In the genomic region with DNA sequence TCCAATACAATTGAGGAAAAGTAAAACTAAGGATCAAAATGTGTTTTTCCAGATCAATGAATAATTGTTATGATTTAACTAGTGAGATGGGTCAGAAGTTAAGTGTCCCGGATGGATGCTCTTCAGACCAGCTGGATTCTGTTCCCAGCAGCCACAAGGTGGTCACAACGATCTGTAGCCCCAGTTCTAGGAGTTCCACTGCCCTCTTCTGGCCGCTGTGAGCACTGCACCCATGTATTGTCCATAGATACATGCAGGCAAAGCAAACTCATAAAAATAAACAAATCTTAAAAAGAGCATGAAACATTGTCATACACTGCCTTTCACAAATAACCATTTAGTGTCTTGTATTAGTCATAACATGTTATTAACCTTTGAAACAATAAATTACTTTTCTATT, we compare ENCODE assay signal across 8 mouse cellular contexts.
DNase-seq lines count a peak whose midpoint lies in the region; ATAC-seq and TF ChIP-seq lines count a peak whose summit lies in the region.

No protein-coding gene starts in this region.

- no peaks in the 10 kb centered on the region for H3K9me3 ChIP-seq in intestine, postnatal 0 days (ENCODE audit: control insufficient read depth)
- H3K9me3 ChIP-seq in intestine, embryonic 15.5 days: no peaks in the 10 kb centered on the region
- no peaks in the 10 kb centered on the region for H3K9me3 ChIP-seq in liver, embryonic 14.5 days (ENCODE audit: control insufficient read depth, low read length)
- no peaks in the 10 kb centered on the region for H3K9me3 ChIP-seq in neural tube, embryonic 15.5 days (replicated peaks)
- H3K9me3 ChIP-seq in midbrain, embryonic 15.5 days: no peaks in the 10 kb centered on the region

- DNase-seq in 416B (ENCODE audit: low read depth) (peak; percentile 31), MEL-GATA-1-ER (ENCODE audit: extremely low read depth, low read depth) (peak; percentile 6)
- DNase-seq in liver, embryonic 14.5 days (ENCODE audit: low read depth in 3 of 3, low spot score in 3 of 3): no peak
- no peak for DNase-seq in frontal cortex, postnatal 14 days (ENCODE audit: low spot score in 2 of 2)

- 57% methylated on average over 3 of the region's 3 CpGs for WGBS in intestine, postnatal 0 days
- WGBS in intestine, embryonic 15.5 days: 55% methylated on average over 3 of the region's 3 CpGs
- WGBS in liver, embryonic 14.5 days (ENCODE audit: insufficient replicate concordance): 29% methylated on average over 3 of the region's 3 CpGs
- 58% methylated on average over 3 of the region's 3 CpGs for WGBS in neural tube, embryonic 15.5 days
- WGBS in midbrain, embryonic 15.5 days: 60% methylated on average over 3 of the region's 3 CpGs

- no peak for ATAC-seq in intestine, postnatal 0 days
- no peak for ATAC-seq in intestine, embryonic 15.5 days
- ATAC-seq in liver, embryonic 14.5 days (ENCODE audit: insufficient read depth): no peak
- no peak for ATAC-seq in neural tube, embryonic 15.5 days (ENCODE audit: low FRiP score)
- no peak for ATAC-seq in midbrain, embryonic 15.5 days (replicated peaks)

- no peak overlapping the region for H3K27ac ChIP-seq in intestine, postnatal 0 days (ENCODE audit: low read depth, low read length)
- H3K27ac ChIP-seq in intestine, embryonic 15.5 days: no peak overlapping the region
- no peak overlapping the region for H3K27ac ChIP-seq in liver, embryonic 14.5 days
- no peak overlapping the region for H3K27ac ChIP-seq in neural tube, embryonic 15.5 days (replicated peaks)
- H3K27ac ChIP-seq in midbrain, embryonic 15.5 days: no peak overlapping the region

- H3K27me3 ChIP-seq in intestine, postnatal 0 days (replicated peaks; ENCODE audit: control insufficient read depth, insufficient read depth, low read length): no peaks in the 10 kb centered on the region
- H3K27me3 ChIP-seq in intestine, embryonic 15.5 days (replicated peaks): no peaks in the 10 kb centered on the region
- H3K27me3 ChIP-seq in liver, embryonic 14.5 days (ENCODE audit: control insufficient read depth, insufficient read depth, low read length): no peaks in the 10 kb centered on the region
- H3K27me3 ChIP-seq in neural tube, embryonic 15.5 days (replicated peaks): no peaks in the 10 kb centered on the region
- no peaks in the 10 kb centered on the region for H3K27me3 ChIP-seq in midbrain, embryonic 15.5 days (replicated peaks)

- no peaks in the 10 kb centered on the region for H3K36me3 ChIP-seq in intestine, postnatal 0 days (ENCODE audit: control insufficient read depth, insufficient read depth)
- no peaks in the 10 kb centered on the region for H3K36me3 ChIP-seq in intestine, embryonic 15.5 days
- no peaks in the 10 kb centered on the region for H3K36me3 ChIP-seq in liver, embryonic 14.5 days (replicated peaks; ENCODE audit: control insufficient read depth, insufficient read depth, low read depth)
- H3K36me3 ChIP-seq in neural tube, embryonic 15.5 days: no peaks in the 10 kb centered on the region
- H3K36me3 ChIP-seq in midbrain, embryonic 15.5 days (replicated peaks): no peaks in the 10 kb centered on the region

- no peak overlapping the region for H3K4me3 ChIP-seq in intestine, postnatal 0 days (ENCODE audit: low read depth, low read length)
- no peak overlapping the region for H3K4me3 ChIP-seq in intestine, embryonic 15.5 days (replicated peaks)
- H3K4me3 ChIP-seq in liver, embryonic 14.5 days (ENCODE audit: insufficient read depth in 1 of 2, low read depth in 2 of 2, low read length in 2 of 2): no peak overlapping the region
- no peak overlapping the region for H3K4me3 ChIP-seq in neural tube, embryonic 15.5 days (replicated peaks)
- no peak overlapping the region for H3K4me3 ChIP-seq in midbrain, embryonic 15.5 days

- H3K4me1 ChIP-seq in intestine, postnatal 0 days (replicated peaks; ENCODE audit: control insufficient read depth, insufficient read depth, low read length): no peaks in the 10 kb centered on the region
- H3K4me1 ChIP-seq in intestine, embryonic 15.5 days (replicated peaks): no peaks in the 10 kb centered on the region
- no peaks in the 10 kb centered on the region for H3K4me1 ChIP-seq in liver, embryonic 14.5 days (replicated peaks; ENCODE audit: control insufficient read depth in 2 of 2, insufficient read depth in 2 of 2, low read length in 1 of 2)
- H3K4me1 ChIP-seq in neural tube, embryonic 15.5 days: no peaks in the 10 kb centered on the region
- no peaks in the 10 kb centered on the region for H3K4me1 ChIP-seq in midbrain, embryonic 15.5 days

- no peak overlapping the region for H3K4me2 ChIP-seq in intestine, postnatal 0 days (replicated peaks; ENCODE audit: low read depth)
- no peak overlapping the region for H3K4me2 ChIP-seq in intestine, embryonic 15.5 days (replicated peaks)
- no peak overlapping the region for H3K4me2 ChIP-seq in liver, embryonic 14.5 days (ENCODE audit: low read depth)
- no peak overlapping the region for H3K4me2 ChIP-seq in neural tube, embryonic 15.5 days
- no peak overlapping the region for H3K4me2 ChIP-seq in midbrain, embryonic 15.5 days

- peak; percentile 57 for TF ChIP-seq CTCF in intestine, postnatal 0 days (IDR thresholded peaks at IDR 0.05; ENCODE audit: low read depth)
- peak; percentile 64 for TF ChIP-seq CTCF in liver, embryonic 14.5 days (IDR thresholded peaks at IDR 0.05; ENCODE audit: low read depth)

- no peak for TF ChIP-seq EP300 in liver, embryonic 14.5 days (IDR thresholded peaks at IDR 0.05; ENCODE audit: low read depth)

- H3K9ac ChIP-seq in intestine, postnatal 0 days (ENCODE audit: low read depth, low read length): no peak overlapping the region
- no peak overlapping the region for H3K9ac ChIP-seq in intestine, embryonic 15.5 days
- H3K9ac ChIP-seq in liver, embryonic 14.5 days (replicated peaks): no peak overlapping the region
- no peak overlapping the region for H3K9ac ChIP-seq in neural tube, embryonic 15.5 days (replicated peaks)
- no peak overlapping the region for H3K9ac ChIP-seq in midbrain, embryonic 15.5 days

Comparison
In these comparisons a context has a peak if more than half of its experiments do, and no peak if none do; other contexts are left out.
1. DNase-seq: peak in 416B (single experiment) and MEL-GATA-1-ER (single experiment); none in liver, embryonic 14.5 days (0 of 3) and frontal cortex, postnatal 14 days (0 of 2).